Comparison of ENCODE assay signal across 23 mouse cellular contexts in the genomic region with DNA sequence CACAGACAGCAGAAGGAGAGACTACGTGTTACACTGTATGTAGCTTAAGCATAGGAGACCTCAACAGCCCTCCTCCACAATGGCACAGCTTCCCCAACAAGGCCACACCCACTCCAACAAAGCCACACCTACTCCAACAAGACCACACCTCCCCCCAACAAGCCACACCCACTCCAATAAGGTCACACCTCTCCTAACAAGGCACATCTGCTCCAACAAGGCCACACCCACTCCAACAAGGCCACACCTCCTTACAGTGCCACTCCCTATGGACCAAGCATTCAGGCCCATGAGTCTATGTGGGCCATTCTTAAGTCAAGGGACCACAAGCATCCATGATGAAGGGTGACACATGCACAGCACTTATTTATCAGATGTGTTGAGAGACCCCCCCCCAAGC. TPM values are rescaled to one million over a fixed set of nuclear protein-coding genes. Genes with fewer than 3 reads are reported as not detected.
DNase-seq lines count a peak whose midpoint lies in the region; ATAC-seq and TF ChIP-seq lines count a peak whose summit lies in the region.
"Had no signal": no experiment of that assay in that cellular context is flagged by ENCODE, and none has a peak within 500 bp of the region (broad histone marks: within the 10 kb centered on the region; RNA-seq: fewer than 3 reads in every experiment).

No protein-coding gene starts in this region.

- H3K27ac ChIP-seq in heart, embryonic 11.5 days (ENCODE audit: low read depth, low read length): no peak overlapping the region
- no peak overlapping the region for H3K27ac ChIP-seq in liver, postnatal 0 days (ENCODE audit: low read depth)
- no peak overlapping the region for H3K27ac ChIP-seq in stomach, embryonic 16.5 days (ENCODE audit: low read length)
- H3K27ac ChIP-seq: hindbrain, embryonic 12.5 days had no signal

- no peaks in the 10 kb centered on the region for H3K36me3 ChIP-seq in heart, embryonic 11.5 days (ENCODE audit: control insufficient read depth, insufficient read depth, low read length)
- H3K36me3 ChIP-seq in liver, postnatal 0 days (replicated peaks; ENCODE audit: insufficient read depth, low read length): no peaks in the 10 kb centered on the region
- no peaks in the 10 kb centered on the region for H3K36me3 ChIP-seq in stomach, embryonic 16.5 days (ENCODE audit: control insufficient read depth, insufficient read depth, low read length)
- H3K36me3 ChIP-seq: hindbrain, embryonic 12.5 days had no signal

- H3K4me1 ChIP-seq in heart, embryonic 11.5 days (ENCODE audit: control insufficient read depth, insufficient read depth, low read length): no peaks in the 10 kb centered on the region
- no peaks in the 10 kb centered on the region for H3K4me1 ChIP-seq in liver, postnatal 0 days (ENCODE audit: insufficient read depth)
- no peaks in the 10 kb centered on the region for H3K4me1 ChIP-seq in stomach, embryonic 16.5 days (ENCODE audit: control insufficient read depth, insufficient read depth, low read length)
- H3K4me1 ChIP-seq: megakaryocyte, embryonic 14.5 days had no signal

- no peak overlapping the region for H3K4me3 ChIP-seq in heart, embryonic 11.5 days (ENCODE audit: low read depth, low read length)
- H3K4me3 ChIP-seq in liver, postnatal 0 days (ENCODE audit: low read depth, low read length): no peak overlapping the region
- no peak overlapping the region for H3K4me3 ChIP-seq in stomach, embryonic 16.5 days (replicated peaks; ENCODE audit: low read length)
- H3K4me3 ChIP-seq: hindbrain, embryonic 12.5 days had no signal

- H3K4me2 ChIP-seq in heart, embryonic 11.5 days: no peak overlapping the region
- H3K4me2 ChIP-seq in liver, postnatal 0 days (ENCODE audit: low read depth, low read length): no peak overlapping the region
- H3K4me2 ChIP-seq in stomach, embryonic 16.5 days (ENCODE audit: low read depth, low read length): no peak overlapping the region
- H3K4me2 ChIP-seq: hindbrain, embryonic 12.5 days had no signal

- DNase-seq in heart, adult 9 months (ENCODE audit: low spot score in 2 of 2): no peak
- peak; percentile 16 for DNase-seq in liver
- DNase-seq in liver, postnatal 0 days: no peak
- peak; percentile 83 for DNase-seq in ZHBTc4 (ENCODE audit: low read depth, low spot score)
- no peak for DNase-seq in embryo, embryonic 9.5 days (ENCODE audit: extremely low spot score)
- no peak for DNase-seq in adrenal gland, adult 18-20 months (ENCODE audit: low spot score in 2 of 2)
- DNase-seq: adrenal gland, postnatal 36 days; cerebellum, adult 11-12 months; cerebellum, postnatal 14 days; kidney, adult 18-20 months; kidney, postnatal 4 days; lung, adult 2 months; midbrain, embryonic 14.5 days; thymus, adult 18-20 months; thymus, postnatal 36 days had no signal

- H3K9me3 ChIP-seq in heart, embryonic 11.5 days (replicated peaks; ENCODE audit: control insufficient read depth, low read length): no peaks in the 10 kb centered on the region
- no peaks in the 10 kb centered on the region; the same call in 1 of the 2 replicates for H3K9me3 ChIP-seq in liver, postnatal 0 days (ENCODE audit: low read length)
- H3K9me3 ChIP-seq in stomach, embryonic 16.5 days (replicated peaks; ENCODE audit: control insufficient read depth, low read length): no peaks in the 10 kb centered on the region
- H3K9me3 ChIP-seq: hindbrain, embryonic 12.5 days had no signal

- TF ChIP-seq CTCF in liver, postnatal 0 days (IDR thresholded peaks at IDR 0.05; ENCODE audit: low read depth): no peak

- peak; percentile 79 for ATAC-seq in heart, embryonic 11.5 days (replicated peaks; ENCODE audit: insufficient number of reproducible peaks, low FRiP score, low TSS enrichment)
- no peak for ATAC-seq in liver, postnatal 0 days
- 0 out of 2 replicates have a peak, but pooled peaks have one; percentile 27 for ATAC-seq in stomach, embryonic 16.5 days (ENCODE audit: insufficient read depth, low FRiP score)
- ATAC-seq: forebrain, embryonic 14.5 days had no signal

- TF ChIP-seq EP300 in liver, postnatal 0 days (IDR thresholded peaks at IDR 0.05; ENCODE audit: low read depth): no peak

- H3K9ac ChIP-seq in heart, embryonic 11.5 days (ENCODE audit: low read depth, low read length): no peak overlapping the region
- no peak overlapping the region for H3K9ac ChIP-seq in liver, postnatal 0 days (replicated peaks)
- H3K9ac ChIP-seq in stomach, embryonic 16.5 days (ENCODE audit: low read length): no peak overlapping the region
- H3K9ac ChIP-seq: hindbrain, embryonic 12.5 days had no signal

- H3K27me3 ChIP-seq in heart, embryonic 11.5 days (ENCODE audit: control insufficient read depth, insufficient read depth, low read length): no peaks in the 10 kb centered on the region
- H3K27me3 ChIP-seq in liver, postnatal 0 days (ENCODE audit: insufficient read depth, low read length): no peaks in the 10 kb centered on the region
- H3K27me3 ChIP-seq in stomach, embryonic 16.5 days (ENCODE audit: control insufficient read depth, insufficient read depth, low read length): no peaks in the 10 kb centered on the region
- H3K27me3 ChIP-seq: hindbrain, embryonic 12.5 days; megakaryocyte, embryonic 14.5 days had no signal

- 77% methylated on average over 1 of the region's 1 CpGs for WGBS in heart, embryonic 11.5 days (ENCODE audit: insufficient replicate concordance)
- WGBS in liver, postnatal 0 days (ENCODE audit: insufficient replicate concordance): 94% methylated on average over 1 of the region's 1 CpGs
- 76% methylated on average over 1 of the region's 1 CpGs for WGBS in stomach, embryonic 16.5 days

RNA-seq across cellular contexts. Expression of gene Ajap1, which starts 28.9 kb away (rescaled TPM):
- 0.17 and 0.27 TPM in 2 replicates for polyA plus RNA-seq in heart, embryonic 11.5 days (2014; fragmentation: Nextera tagmentation; extraction: Ambion mirVana)
- polyA plus RNA-seq in liver, postnatal 0 days (2015; fragmentation: Nextera tagmentation; extraction: Ambion mirVana): 0.11 TPM in 1 of 2 replicates, not detected in the other
- polyA plus RNA-seq in stomach, embryonic 16.5 days (2015; fragmentation: Nextera tagmentation; extraction: Ambion mirVana): 0.40 and 0.53 TPM in 2 replicates
- 1 to 10 TPM in 1 of 2 experiments, under 1 TPM in 1; 0.29 to 7.5 TPM for total RNA-seq in adrenal gland, adult 18-20 months (2021)
- total RNA-seq: granulocyte monocyte progenitor cell, adult 5-6 weeks; MEL had no signal
- polyA plus RNA-seq: heart, postnatal 0 days had no signal

Comparison
In these comparisons a context has a peak if more than half of its experiments do, and no peak if none do; other contexts are left out.
1. DNase-seq: peak in liver (single experiment) and ZHBTc4 (single experiment); none in heart, adult 9 months (0 of 2), liver, postnatal 0 days (single experiment), embryo, embryonic 9.5 days (single experiment) and adrenal gland, adult 18-20 months (0 of 2).